Mouse (Mus musculus) yolk sac, embryonic 10.5 days (tissue): ENCODE measurements around the gene Slc39a13.
A peak's percentile ranks its signal among the peaks of the same experiment; 100 is the strongest.
"Not testable (repeated sequence)": the region's sequence is repeated elsewhere in the genome, so short reads cannot be mapped to it uniquely, and the experiment has no call there.

Experiments used
- DNase-seq: peaks from one replicate; pipeline ENCODE4 v3.0.0-alpha.2; 2017; ENCODE audit warnings: low spot score

Slc39a13 gene

DNA sequence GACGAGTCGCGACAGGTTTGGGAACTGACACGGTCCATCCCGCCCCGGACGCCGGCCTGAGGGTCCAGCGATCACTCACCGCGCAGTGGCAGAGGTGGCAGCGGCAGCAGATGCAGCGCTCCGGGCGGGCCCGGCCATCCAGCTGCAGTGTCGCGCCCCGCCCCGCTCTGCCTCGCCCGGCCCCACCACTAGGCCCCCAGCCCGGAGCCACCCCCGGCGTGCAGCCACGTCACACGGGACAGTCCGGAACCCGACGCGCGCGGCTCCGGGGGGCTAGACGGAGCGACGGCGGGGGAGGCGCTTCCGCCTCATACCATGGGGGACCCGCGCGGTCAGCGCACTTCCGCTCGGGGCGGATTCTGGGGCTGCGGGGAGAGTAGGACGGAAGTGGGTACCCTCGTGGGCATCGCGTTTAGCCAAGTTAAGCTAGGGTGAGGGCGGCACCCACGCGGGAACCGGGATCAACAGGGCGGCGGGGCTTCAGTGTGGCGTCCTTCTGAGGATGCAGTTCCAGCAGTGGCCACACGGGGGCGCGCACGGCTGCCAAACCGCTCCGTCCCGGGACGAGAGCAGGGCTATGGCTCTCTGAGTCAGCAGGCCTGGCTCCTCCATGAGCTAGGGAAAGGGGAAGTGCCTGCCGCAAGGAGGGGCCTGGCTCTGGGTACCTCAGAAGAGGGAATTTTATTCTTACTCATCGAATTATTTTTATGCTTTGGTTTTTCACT, at the start of gene Slc39a13:
TSS of gene Slc39a13 (minus strand) at position 342 of the 725 bp plus-strand sequence.
- peak; percentile 94 for DNase-seq

DNA sequence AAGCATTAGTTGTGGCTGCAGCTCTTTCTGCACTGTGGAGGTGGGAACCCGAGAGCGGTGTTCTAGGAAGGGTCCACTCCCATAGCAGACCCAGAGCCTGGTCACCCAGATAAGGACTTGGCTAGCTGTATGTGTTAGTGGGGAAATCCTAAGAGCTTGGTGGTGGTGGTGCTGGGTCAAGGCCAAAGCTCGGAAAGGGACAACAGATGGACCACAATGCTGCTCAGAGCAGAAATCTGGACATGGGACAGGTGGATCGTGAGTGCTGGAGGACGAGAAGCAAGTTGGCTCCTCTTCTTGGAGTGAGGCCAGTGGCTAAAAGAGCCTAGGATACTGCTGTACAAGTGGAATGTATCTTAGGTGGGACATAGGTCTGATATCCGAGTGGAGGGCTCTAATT, 49.3 kb upstream of the Slc39a13 start:
- DNase-seq: no peak

DNA sequence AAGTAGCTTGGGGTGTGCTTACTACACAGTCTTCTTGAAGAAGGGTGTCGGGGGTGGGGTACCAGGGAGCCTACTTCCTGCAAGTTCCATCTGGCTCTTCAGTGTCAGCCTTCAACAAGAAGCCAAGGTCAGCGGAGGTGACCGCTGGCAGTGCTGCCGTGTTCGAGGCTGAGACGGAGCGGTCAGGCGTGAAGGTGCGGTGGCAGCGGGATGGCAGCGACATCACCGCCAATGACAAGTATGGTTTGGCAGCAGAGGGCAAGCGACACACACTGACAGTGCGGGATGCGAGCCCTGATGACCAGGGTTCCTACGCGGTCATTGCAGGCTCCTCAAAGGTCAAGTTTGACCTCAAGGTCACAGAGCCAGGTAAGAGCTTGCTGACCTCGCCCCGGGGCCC, 48.8 kb upstream of the Slc39a13 start:
- no peak for DNase-seq

DNA sequence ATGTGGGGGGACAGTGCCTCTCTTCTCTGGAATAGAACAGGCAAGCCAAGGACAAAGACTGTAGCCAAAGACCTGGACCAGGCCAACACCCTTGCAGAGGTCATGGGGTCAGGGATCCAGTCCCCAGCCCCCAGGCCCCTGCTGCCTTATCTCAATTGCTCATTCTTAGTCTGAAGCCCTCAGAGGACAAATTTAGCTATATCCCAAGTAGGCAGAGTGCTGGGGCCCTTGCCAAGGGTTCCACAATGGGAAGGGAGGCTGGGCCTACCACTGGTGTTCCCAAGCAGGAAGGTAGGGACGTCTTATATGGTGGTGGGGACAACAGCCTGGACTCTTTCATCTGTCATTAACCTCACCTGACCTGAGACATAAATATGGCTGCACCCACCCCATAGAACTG, 48.4 kb upstream of the Slc39a13 start:
- no peak for DNase-seq

DNA sequence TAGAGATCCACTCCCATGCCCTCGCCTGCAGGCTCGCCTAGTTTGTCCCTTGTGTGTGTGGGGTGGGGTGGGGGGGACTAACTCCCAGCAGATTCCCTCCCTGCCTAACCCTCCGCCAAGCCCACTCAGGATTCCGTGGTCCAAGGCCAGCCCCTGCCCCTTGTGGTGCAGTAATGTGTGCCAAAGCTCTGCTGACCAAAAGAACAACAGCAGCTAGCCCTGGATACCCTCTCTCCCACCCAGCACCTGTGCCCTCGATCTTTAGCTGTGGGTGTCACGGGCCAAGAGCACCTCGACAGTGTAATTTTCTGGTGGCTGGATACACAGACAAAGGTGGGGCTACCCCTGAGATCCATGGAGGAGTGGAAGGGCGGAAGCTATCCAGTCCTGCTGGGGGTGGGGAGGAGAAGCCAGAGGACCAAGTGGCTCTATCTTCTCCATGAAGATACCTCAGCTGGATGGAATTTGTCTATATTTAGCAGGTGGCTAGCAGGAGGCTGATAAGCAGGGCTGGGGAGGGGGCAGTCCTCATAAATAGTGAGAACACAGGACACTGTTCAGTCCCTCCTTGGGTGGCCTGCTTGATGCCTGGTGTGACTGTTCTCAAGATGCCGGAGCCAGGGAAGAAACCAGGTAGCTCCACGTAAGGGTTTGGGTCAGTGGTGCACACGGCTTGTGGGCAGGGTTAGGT, 47.5 kb upstream of the Slc39a13 start, which contains the start of gene Mybpc3:
TSS of gene Mybpc3 (plus strand) at position 560 of the 691 bp plus-strand sequence.
- no peak for DNase-seq

GRCm38 (mm10) chr2:91116842-91117241, 46.6 kb upstream of the Slc39a13 start:
- DNase-seq: no peak

- DNase-seq: no peak
Measured at GRCm38 (mm10) chr2:91115578-91115970, 45.4 kb upstream of the Slc39a13 start.

GRCm38 (mm10) chr2:91114781-91115577, 44.8 kb upstream of the Slc39a13 start:
- DNase-seq: peak; percentile 94

- no peak for DNase-seq
Measured at GRCm38 (mm10) chr2:91113852-91114251, 43.6 kb upstream of the Slc39a13 start.

DNA sequence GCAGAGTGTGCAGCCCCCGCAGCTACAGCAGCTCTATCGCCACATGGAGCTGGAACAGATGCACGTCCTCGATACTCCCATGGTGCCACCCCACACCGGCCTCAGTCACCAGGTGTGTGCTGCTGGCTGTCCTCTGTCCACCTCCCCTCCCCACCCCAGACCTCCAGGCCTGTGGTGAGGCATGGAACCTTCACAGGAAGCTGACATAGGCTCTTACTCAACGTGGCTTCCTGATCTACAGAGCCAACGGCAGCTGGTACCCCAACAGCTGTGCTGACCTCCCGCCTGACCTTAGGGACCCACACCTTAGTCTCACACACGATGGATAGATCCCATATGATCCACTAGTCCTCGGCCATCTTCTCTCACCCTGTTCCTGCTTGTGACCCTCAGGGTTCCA, 43.1 kb upstream of the Slc39a13 start:
- no peak for DNase-seq

GRCm38 (mm10) chr2:91112491-91112890, 42.3 kb upstream of the Slc39a13 start:
- peak; percentile 70 for DNase-seq

GRCm38 (mm10) chr2:91111832-91112231, 41.6 kb upstream of the Slc39a13 start:
- not testable (repeated sequence) for DNase-seq

DNA sequence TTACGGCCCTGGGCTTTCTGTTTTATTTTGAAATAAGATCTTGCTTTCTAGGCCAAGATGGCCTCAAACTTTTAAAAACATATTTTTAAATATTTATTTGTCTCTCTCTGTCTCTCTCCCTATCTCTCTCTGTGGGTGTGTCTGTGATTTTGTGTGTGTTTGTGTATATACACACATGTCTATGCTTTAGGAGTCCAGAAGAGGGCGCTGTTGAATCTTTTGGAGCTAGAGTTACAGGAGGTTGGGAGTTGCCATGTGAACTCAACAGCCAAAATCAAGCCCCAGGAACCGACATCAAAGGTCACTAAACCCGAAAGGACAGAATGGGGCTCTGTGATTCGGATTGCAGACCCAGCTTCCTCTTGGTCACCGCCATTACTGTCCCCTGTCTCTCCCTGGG, 40.2 kb upstream of the Slc39a13 start:
- DNase-seq: no peak

DNA sequence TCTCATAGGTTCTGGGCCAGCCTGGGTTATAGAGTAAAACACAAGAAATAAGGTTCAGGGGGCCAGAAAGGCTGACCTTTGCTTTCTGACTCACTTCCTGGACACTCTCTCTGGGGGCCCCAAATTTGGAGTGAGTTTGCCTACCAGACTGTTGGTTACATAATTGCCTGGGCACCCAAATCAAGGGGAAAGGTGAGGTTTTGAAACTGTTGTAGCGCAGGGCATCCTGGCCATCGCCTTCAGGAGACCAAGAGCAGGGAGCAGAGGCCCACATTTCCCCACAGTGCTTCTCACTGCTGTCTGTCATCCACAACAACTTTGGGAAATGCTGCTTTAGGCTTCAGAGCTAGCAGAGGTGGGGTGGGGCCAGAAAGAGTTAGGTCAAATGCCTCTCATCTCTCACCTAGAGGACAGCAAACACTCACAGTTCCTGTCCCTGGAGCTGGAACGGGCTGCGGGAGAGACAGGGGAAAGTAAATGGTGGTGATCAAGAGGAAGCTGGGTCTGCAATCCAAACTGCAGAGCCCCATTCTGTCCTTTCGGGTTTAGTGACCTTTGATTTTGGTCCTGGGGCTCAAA, 39.7 kb upstream of the Slc39a13 start:
- DNase-seq: no peak

- DNase-seq: no peak
Measured at GRCm38 (mm10) chr2:91109241-91109640, 39.0 kb upstream of the Slc39a13 start.

GRCm38 (mm10) chr2:91108156-91108555, 37.9 kb upstream of the Slc39a13 start:
- DNase-seq: no peak

GRCm38 (mm10) chr2:91101124-91101740, 31.0 kb upstream of the Slc39a13 start:
- peak; percentile 75 for DNase-seq

DNA sequence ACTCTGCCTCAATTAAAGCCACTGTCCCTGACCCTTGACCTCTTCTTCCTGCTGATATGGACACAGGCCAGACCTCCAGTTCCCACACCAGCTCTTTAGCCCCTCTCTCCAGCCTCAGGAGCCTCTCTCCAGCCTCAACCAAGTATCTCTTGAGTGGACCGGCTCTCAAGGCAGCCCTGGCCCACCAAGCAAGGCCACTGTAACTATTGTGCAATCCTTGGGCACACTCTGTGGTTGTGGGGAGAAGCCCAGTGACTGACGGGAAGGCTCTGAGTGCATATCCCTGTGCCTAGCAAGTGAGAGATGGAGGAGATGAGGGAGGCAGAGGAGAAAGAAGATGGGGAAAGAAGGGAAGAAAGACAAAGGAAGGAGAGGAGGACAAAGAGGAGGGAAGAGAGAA, 27.9 kb upstream of the Slc39a13 start:
- no peak for DNase-seq

DNA sequence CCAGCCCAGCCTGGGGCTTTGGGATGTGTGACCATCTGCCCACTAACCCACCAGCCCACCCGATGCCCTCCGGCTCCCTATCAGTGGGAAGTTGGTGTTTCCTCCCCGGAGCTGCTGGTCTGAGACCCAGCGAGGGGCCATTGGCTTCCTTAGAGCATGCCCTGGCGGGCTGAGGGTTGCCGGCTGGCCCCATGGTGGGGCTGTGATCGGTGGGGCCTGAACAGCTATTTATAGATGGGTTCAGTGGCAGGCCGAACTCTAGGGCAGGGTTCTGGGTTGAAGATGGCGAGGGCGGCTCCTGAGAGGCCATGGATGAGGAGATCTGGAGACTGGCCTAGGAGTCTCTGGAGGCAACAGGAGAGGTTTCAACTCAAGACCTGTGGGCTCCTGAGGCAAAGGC, 26.8 kb upstream of the Slc39a13 start:
- no peak for DNase-seq

- DNase-seq: no peak
Measured at GRCm38 (mm10) chr2:91096524-91096923, 26.3 kb upstream of the Slc39a13 start.

DNA sequence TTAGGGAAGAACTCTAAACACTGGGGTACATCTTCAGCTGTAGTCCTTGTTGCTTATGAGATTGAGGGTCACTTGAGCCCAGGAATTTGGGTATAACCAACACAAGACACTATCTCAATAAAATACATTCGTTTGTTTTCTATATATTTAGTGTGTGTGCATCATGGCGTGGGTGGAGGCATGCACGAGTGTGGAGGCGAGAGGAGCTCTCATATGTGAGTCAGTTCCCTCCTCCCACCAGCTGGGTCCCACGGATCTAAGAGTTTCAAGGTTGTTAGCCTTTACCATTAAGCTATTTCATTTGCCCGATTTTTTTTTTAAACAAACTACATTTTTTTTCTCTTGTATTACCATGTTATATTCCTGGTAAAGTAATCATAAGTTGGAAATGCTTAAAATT, 20.6 kb upstream of the Slc39a13 start:
- DNase-seq: no peak

- DNase-seq: no peak
Measured at GRCm38 (mm10) chr2:91090208-91090607, 20.0 kb upstream of the Slc39a13 start.
